Mouse (Mus musculus): Measurements from ENCODE around the gene Catsperd.

Gene Catsperd

DNA sequence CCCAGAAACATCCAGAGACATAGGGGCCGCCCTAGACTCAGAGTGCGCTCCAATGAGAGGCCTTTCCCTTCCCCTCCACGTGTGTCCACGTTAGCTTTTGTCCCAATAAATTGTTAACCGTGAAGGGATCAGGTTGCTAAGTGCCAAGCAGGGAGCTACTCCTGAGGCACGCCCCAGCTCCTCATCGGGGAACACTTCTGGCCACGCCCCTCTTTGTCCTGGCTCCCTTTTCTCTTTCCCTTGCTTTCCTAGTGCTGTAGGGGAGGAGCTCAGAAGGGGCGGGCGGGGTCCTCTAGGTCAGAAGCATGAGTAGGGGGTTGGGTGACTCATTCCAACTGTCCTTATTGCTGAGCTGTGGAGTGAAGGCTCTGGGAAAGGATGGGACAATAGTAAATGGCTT lies 36.4 kb downstream of the Catsperd start:
- DNase-seq (ENCODE audit: low read depth, low spot score) = peak; percentile 94

DNA sequence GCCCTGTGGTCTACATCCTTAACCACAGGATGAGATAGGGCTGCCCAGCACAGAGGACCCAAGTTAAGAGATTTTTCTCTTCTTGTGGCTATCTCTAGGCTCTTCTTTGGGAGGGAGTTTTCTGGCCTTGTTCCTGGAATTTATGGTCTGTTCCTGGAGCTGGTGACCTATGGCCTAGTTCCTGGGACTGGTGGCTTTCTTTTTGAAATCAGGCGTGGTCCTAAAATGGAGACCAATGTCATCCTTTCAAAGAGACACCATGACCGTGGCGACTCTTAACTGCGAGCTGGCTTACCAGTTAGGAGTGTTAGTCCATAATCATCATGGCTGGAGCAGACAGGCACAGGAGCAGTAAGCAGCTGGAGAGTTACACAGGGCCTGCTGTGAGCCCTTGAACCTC lies 38.4 kb downstream of the Catsperd start:
- DNase-seq (ENCODE audit: low read depth, low spot score) = no peak

DNA sequence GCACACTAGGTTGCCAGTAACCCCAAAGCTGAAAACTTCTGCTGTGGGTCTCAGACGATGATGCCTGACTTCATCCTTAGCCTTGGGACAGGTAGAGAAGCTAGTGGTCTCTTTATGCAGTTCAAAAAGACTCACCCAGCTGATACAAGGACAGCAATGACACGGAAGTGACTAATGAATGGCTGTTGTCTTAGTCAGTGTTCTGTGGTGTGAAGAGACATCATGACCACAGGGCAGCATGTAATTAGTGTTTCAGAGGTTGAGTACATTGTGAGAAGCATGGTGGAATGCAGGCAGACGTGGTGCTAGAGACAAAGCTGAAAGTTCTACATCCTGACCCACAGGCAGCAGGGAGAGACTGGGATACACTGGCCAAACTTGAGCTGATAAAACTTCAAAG lies 39.6 kb downstream of the Catsperd start:
- DNase-seq (ENCODE audit: low read depth, low spot score) = no peak

DNA sequence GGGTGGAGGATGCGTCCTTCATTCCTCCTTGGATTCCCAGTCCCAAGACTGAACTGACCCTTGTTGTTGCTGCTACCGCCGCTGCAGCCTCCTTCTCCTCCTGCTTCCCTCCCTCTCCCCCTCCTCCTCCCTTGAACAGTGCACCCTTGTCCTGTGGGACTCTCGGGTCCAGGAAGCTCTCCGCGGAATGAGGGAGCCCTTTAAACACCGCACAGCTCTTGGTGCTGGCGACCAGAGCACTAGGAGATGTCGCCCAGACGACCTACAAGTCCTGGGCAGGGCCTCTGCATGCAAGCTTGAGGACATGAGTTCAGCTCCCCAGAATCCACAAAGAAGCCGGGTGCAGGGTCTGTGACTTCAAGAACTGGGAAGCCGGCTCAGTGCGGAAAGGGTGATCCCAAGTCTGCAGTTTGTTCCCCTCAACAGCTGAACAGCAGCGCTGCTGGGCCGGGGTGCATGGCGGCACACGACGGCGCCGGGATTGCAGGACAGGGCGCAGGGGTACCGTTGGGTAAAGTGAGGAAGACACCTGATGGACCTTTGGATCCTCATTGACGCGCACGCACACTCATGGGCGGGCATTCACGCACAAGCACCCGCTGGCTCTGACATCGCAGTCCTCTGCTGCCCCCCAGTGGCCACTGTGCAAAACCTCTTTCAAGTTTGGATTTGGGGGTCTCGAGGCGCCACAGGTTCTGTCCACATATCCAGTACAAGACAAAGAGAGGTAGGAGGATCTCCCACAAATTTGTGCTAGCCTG lies 40.6 kb downstream of the Catsperd start:
- peak; percentile 91 for DNase-seq (ENCODE audit: low read depth, low spot score)

DNA sequence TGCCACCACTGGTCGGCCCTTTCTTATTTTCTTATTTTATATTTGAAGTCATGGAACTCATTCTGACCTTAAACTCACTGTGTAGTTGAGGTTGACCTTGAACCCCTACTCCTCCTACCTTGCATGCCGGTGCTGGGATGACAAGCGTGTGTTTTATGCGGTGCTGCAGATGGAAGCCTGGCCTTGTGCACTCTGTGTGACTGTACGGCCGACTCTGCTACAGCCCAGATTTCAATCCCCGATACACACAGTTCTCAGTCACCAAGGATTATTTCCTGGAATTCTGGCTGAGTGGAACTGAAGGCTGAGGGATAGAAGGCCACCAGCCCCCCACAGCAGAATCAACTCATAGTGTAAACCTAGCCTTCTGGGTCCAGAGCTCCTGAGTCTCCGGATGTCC lies 41.8 kb downstream of the Catsperd start:
- DNase-seq (ENCODE audit: low read depth, low spot score) = no peak

DNA sequence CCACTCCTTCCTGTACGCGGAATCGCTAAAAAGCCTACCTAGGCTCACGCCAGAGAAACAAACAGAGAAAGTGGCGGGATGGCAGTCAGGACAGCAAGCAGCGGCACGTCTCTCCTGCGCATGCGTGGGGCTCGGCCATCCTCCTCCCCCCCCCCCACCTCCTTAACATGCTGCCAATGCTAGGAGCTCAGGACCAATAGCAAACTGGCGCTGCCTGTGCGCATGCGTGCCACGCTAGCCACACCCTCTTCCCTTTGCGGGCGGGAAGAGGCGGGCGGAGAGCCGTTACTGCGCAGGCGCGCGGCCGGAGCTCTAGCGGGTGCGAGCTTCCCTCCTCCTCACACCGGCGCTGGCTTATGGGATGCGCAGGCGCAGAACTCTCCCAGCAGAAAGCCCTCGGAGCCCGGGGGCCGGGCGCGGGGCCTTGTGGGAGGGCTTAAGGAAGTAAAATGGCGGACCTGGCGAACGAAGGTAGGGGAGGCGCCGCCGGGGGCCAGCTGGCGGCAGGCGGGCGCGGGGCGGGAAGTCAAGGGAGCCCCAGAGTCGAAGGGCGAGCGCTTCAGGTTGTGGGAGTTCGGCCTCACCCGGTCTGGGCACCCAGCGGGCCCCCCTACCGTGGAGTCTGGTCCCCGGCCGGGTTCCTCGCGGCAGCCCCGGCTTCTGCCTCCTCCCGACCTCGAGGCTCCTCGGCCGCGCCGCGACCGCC lies 45.2 kb downstream of the Catsperd start, which contains the start of gene Ranbp3:
TSS of gene Ranbp3 (plus strand) at position 354 of the 706 bp plus-strand sequence.
- peak; percentile 100 for DNase-seq (ENCODE audit: low read depth, low spot score)

DNA sequence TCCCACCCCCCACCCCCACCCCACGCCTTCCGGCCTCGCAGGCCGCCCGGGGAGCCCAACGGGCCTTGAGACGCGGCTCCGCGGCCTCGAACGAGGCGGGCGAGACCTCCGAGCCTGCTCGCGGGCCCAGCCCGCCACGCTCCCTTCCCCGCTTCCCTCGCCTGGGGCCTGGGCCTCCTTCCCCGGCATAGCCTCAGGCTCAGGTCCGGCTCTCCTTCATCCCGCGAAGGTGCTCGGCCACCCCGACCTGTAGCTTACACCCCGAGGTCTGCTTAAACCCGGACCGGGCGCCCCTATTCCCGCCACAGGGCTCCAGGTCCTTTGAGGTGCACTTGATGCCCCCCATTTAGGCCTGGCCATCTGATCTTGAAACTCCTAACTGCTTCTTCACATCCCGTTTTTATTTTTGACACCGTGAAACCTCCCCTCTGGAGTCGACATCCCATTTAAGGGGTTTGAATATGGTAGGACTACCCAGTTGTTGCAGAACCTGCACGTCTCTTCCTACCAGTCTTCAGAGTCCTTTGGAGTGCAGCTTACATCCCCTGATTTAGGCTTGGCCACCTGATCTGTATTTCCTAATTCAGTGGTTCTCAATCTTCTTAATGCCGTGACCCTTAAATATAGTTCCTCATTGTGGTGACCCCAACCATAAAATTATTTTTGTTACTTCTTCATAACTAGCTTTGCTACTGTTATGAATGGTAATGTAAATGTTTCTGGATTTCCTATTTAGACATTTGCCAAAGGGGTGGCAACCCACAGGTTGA lies 45.9 kb downstream of the Catsperd start:
- no peak for DNase-seq (ENCODE audit: low read depth, low spot score)

DNA sequence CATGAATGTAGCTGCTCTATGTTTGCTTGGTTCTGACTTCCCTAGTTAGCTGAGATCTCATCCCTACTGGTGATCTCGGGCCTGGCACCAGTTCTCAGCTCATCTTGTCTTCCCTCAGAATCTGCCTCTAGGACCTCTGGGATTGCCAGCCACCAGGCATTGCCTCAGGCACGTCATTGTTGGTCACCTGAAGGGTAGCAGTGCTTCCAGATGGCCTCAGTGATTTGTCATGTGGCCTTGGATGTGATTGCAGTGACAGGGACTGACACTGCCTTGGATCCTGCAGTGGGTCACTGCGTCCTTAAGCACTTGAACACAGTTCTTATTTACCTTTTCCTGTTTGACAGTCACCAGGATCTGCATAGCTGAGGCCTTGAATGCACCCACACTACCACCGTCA lies 53.8 kb downstream of the Catsperd start:
- DNase-seq (ENCODE audit: low read depth, low spot score) = no peak

DNA sequence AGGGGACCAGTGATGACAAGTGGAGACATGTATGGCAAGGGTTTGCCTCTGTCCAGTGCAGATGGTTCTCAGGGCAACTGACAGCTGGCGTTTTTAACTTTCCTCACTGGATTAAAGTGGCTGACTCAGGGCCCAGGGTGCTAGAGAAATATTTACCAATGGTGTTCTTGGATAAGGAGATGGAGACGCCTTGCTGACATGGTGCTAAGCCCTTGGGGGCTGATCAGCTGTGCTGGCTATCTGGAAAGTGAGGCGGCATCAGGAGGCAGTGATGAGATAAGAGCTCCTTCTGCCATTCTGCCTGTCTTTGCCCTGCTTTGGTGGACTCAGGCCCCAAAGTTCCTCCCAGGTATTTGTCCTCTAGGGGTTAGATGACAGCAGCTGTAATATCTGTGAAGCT lies 54.9 kb downstream of the Catsperd start:
- no peak for DNase-seq (ENCODE audit: low read depth, low spot score)

DNA sequence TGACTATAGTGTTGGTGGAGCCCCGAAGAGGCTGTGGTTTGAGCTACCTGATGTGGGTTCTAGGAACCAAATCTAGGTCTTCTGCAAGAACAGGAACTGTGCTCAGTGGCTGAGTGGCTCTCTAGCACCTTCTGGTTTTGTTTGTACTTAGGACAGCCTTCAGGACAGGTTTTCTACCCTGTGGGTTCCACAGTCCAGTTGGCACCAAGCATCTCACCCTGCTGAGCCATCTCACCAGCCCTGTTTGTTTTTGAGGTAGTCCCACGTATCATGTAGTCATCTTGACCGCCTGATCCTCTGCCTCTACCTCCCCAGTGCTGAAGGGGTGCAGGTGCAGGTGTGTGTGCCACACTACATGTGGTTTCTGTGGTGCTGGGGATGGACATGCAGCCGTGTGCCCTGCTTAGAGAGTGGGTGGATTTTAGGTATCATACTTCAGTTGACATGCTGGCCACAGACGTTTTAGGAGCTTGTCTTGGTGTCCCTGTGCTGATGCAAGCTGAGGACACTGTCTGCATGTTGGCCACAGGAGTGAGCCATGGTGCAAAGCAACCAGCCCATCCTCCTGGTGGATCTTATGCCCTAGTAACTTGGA lies 55.7 kb downstream of the Catsperd start:
- DNase-seq (ENCODE audit: low read depth, low spot score) = no peak

DNA sequence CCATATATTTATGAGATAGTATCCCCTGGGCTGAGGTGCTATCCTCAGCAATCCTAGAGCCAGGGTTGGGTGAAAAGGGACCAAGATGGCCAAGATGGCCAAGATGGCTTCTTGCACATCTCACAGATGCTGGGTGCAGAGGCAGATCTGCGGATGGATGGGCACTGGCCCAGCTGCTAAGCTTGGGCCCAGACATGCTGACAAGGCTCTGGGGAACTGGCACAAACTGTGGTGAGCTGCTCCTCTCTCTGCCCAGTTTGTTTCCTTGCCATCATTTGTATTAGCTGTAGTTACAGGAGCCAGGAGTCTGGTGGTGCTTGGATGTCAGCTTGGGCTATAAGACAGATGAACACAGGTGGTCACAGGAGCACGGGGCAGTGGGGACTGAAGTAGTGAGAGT lies 56.7 kb downstream of the Catsperd start:
- DNase-seq (ENCODE audit: low read depth, low spot score) = no peak

DNA sequence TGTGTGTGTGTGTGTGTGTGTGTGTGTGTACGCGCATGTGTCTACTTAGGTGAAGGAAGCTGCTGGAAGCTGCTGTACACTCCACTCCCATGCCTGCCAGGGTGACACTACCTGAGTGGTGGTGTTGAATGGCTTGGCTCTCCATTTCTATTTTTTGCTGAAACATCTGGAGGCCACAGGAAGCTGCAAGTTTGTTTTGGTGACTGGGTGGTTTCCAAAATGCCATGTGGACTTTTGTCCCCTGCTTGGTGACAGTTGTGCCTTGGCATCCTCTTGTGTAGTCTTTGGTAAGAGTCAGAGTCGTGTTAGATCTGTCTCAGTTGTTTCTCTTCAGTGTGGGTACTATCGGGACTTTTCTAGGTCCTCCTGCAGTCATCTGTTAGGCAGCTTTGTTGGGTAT lies 58.9 kb downstream of the Catsperd start:
- no peak for DNase-seq (ENCODE audit: low read depth, low spot score)

DNA sequence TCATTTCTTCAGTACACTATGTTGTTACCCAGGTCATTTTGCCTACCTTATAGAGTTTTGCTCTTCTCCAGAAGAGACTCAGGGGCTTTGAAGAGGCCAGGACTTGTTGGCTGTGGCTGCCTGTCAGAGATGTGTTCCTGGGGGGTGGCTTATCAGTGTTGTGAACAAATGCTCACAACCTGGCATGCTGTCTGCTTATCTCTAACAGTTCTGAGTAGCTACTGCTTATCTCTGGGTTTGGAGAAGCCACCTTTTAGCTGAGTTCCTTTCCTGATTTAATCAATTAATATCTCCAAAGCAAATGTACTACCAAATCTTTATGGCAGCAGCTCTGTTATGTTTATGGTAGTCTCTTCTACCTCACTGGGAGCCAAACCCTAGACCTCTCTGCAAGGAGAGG lies 60.1 kb downstream of the Catsperd start:
- DNase-seq (ENCODE audit: low read depth, low spot score) = no peak

DNA sequence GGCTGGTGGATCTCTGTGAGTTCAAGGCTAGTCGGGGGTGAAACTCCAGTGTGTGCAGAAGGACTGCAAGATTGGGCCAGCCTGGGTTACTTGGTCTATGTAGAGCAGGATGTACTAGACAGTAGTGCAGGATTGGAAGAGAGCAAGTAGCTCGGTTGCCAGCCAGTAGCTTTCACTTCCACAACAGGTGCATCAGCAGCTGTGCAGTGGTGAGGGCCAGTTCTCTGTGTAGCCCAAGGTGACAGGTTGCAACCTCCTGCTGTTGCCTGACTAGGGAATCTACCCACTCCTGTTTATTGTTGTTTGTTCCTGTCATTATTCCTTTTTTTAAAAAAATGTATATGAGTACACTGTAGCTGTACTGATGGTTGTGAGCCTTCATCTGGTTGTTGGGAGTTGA lies 60.7 kb downstream of the Catsperd start:
- no peak for DNase-seq (ENCODE audit: low read depth, low spot score)

DNA sequence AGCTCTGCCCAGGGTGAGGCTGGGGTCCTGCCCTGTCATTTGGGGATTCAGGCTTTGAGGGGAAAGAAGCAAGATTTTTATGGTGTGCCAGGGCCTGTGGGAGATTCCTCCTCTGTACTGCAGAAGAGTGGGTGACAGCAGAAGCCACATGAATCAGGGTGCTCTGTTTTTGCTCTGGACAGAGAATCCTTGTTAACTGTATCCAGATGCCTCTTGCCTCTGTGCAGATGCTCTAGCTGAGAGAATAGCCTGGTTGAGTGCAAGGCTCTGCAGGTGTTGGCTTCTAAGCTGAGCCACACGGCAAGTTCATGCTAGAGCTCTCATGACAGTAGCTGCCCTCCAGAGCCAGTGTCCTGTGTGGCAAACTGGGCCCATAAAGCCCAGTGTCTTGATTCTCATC lies 65.5 kb downstream of the Catsperd start:
- no peak for DNase-seq (ENCODE audit: low read depth, low spot score)

DNA sequence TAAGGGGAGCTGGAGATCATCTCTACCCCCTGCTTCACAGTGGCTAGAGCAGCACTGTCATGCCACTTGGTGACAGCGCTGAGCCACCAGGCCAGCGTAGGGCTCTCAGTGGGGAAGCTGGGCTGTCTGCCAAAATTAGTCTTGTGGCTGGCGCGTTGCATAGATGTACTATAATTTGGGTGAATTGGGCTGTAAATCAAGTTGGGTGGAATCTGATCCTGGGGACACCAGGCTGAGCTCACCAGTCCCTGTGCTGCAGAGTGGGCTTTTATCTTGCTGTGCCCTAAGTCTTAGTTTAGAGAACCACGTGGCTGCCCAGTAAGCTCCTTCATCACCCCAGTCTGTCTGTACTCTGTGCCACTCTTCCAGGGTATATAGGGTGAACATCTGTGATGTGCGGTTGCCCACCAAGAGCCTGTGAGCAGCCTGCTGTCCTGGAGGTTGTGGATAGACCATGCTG lies 65.9 kb downstream of the Catsperd start:
- no peak for DNase-seq (ENCODE audit: low read depth, low spot score)

DNA sequence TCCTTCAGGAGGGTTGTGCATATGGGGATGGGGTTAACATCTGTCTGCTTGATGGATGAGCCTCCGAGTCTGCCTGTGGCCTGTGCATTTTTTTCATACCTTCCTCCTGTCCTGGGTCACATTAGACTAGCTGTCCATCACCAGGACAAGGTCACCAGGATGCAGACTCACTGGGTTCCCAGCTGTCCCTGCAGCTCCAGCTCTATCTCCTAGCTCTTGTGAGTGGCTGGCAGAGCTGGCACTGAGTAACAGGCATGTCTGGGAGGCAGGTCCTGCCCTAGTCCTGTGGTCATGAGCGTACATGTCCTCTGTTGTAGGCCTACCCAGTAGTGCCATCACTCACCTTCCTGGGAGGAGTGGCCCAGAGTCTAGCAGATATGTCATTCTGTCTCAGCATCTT lies 72.5 kb downstream of the Catsperd start:
- no peak for DNase-seq (ENCODE audit: low read depth, low spot score)

DNA sequence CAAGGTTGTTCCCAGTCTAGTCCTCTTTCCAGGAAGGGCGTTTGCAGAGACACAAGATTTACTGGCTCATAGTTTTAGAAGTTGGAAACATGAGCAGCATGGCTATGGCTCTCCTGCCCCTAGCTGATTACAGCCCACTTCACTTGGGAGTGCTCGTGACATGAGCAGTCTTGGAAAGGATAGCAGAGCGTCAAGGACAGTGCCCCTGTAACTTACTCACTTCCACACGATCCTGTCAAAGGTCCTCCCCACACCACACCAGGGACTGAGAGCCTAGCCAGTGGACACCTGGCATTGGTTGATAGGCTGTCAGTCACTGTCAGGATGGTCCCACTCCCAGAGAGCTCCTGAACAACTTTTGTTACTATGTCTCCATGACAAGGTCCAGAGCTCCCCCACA lies 75.1 kb downstream of the Catsperd start:
- no peak for DNase-seq (ENCODE audit: low read depth, low spot score)

DNA sequence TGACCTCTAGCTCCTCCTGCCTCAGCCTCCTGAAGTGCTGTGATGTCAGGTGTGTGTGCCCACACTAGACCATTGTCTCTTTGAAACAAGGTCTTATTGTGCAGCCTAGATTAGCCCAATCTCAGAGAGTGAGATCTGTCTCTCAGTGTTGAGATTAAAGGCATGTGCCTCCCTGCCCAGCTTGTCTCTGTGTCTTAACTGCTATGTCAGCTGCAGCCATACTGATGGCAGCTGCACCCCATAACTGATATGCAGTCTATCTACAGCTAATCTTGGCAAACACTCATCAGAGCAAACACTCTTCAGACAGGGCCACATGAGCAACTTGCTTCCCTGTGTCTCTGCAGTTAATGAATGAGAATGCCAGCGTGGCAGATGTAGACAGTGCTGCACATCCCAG lies 78.6 kb downstream of the Catsperd start:
- DNase-seq (ENCODE audit: low read depth, low spot score) = no peak

DNA sequence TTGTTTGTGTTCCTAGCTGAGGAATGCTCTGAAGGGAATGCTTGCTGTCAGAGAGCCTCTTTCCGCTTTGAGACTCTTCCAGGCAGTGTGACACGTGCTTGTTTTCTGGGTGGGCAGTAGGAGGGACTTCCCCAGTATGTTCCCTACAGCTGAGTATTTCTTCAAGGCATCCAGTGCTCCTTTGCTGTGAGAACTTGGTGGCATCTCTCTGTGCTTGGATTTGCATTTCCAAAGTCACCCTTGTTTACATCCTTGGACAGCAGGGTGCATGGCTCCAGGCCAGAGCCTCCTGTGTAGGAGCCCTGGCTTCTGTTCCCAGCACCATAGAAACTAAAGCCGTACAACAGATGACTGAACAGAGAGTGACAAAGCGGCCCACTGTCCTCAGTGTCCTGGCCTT lies 80.7 kb downstream of the Catsperd start:
- peak; percentile 81 for DNase-seq (ENCODE audit: low read depth, low spot score)

DNA sequence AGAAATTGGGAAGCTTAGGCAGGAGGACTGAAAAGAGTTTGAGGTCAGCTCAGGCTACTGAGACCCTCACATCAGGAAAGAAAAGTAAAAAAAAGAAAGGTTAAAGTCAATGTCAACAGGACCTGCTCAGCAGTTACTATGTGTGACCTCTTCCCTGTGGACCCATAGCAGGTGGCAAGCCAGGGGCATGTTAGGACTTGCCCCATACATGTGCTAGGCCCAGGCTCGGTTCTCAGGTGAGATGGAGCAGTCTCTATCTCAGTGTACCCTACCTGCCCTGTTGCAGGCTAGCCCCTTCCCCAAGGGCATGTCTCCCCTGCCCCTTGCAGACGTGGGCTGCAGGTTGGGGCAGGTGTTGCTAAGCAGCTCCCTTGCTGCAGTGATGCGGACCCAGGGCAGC lies 81.8 kb downstream of the Catsperd start:
- DNase-seq (ENCODE audit: low read depth, low spot score) = peak; percentile 63

All from ZHBTc4 (cell line).